7 mouse cellular contexts compared by ENCODE assay signal in genomic region chr12:80816380-80817086, GRCm38 (mm10). TPM values are rescaled to one million over a fixed set of nuclear protein-coding genes. Genes with fewer than 3 reads are reported as not detected.
A peak's percentile ranks its signal among the peaks of the same experiment; 100 is the strongest.
DNase-seq lines count a peak whose midpoint lies in the region; ATAC-seq lines count a peak whose summit lies in the region.

No protein-coding gene starts in this region.

- peak overlapping the region; percentile 65 for H3K27ac ChIP-seq in midbrain, embryonic 10.5 days (replicated peaks)
- no peak overlapping the region for H3K27ac ChIP-seq in midbrain, embryonic 15.5 days
- no peak overlapping the region for H3K27ac ChIP-seq in neural tube, embryonic 12.5 days

- WGBS in midbrain, embryonic 10.5 days = 70% methylated on average over 1 of the region's 1 CpGs
- 21% methylated on average over 1 of the region's 1 CpGs for WGBS in midbrain, embryonic 15.5 days
- WGBS in neural tube, embryonic 12.5 days = 35% methylated on average over 1 of the region's 1 CpGs

- no peaks in the 10 kb centered on the region for H3K9me3 ChIP-seq in midbrain, embryonic 10.5 days (replicated peaks)
- no peaks in the 10 kb centered on the region for H3K9me3 ChIP-seq in midbrain, embryonic 15.5 days
- H3K9me3 ChIP-seq in neural tube, embryonic 12.5 days = no peaks in the 10 kb centered on the region

- H3K4me2 ChIP-seq in midbrain, embryonic 15.5 days = no peak overlapping the region
- H3K4me2 ChIP-seq in neural tube, embryonic 12.5 days (replicated peaks) = no peak overlapping the region

- peak; percentile 18 for DNase-seq in midbrain, embryonic 10.5 days (ENCODE audit: low spot score)
- DNase-seq in cerebellum, adult 9-11 months = peak; percentile 96
- DNase-seq in gastrocnemius, postnatal 10 days = no peak
- DNase-seq in lung, postnatal 25 days (ENCODE audit: low spot score) = no peak

- no peaks in the 10 kb centered on the region for H3K27me3 ChIP-seq in midbrain, embryonic 10.5 days (ENCODE audit: low read depth, poor library complexity, severe bottlenecking)
- no peaks in the 10 kb centered on the region for H3K27me3 ChIP-seq in midbrain, embryonic 15.5 days (replicated peaks)
- no peaks in the 10 kb centered on the region for H3K27me3 ChIP-seq in neural tube, embryonic 12.5 days (replicated peaks)

- no peak overlapping the region for H3K4me3 ChIP-seq in midbrain, embryonic 10.5 days
- no peak overlapping the region for H3K4me3 ChIP-seq in midbrain, embryonic 15.5 days
- H3K4me3 ChIP-seq in neural tube, embryonic 12.5 days = no peak overlapping the region

- ATAC-seq in midbrain, embryonic 15.5 days (replicated peaks) = no peak
- peak; percentile 71 for ATAC-seq in inflammation-experienced regulatory T-cells, adult 6 months
- ATAC-seq in neural tube, embryonic 12.5 days (ENCODE audit: low FRiP score, low read depth) = 0 out of 2 replicates have a peak, but pooled peaks have one; percentile 21

- no peaks in the 10 kb centered on the region for H3K36me3 ChIP-seq in midbrain, embryonic 10.5 days
- no peaks in the 10 kb centered on the region for H3K36me3 ChIP-seq in midbrain, embryonic 15.5 days (replicated peaks)
- H3K36me3 ChIP-seq in neural tube, embryonic 12.5 days = no peaks in the 10 kb centered on the region

- peaks cover 42% of the 10 kb centered on the region for H3K4me1 ChIP-seq in midbrain, embryonic 10.5 days
- peaks cover 8% of the 10 kb centered on the region; the same call in 1 of the 2 replicates for H3K4me1 ChIP-seq in midbrain, embryonic 15.5 days
- peaks cover 26% of the 10 kb centered on the region for H3K4me1 ChIP-seq in neural tube, embryonic 12.5 days

- H3K9ac ChIP-seq in midbrain, embryonic 15.5 days = no peak overlapping the region
- H3K9ac ChIP-seq in neural tube, embryonic 12.5 days = no peak overlapping the region

RNA-seq across cellular contexts. Expression of gene Susd6, which starts 26.2 kb away (rescaled TPM):
- 13.9 and 16.6 TPM in 2 replicates for polyA plus RNA-seq in midbrain, embryonic 10.5 days (2016; fragmentation: Nextera tagmentation; extraction: Ambion mirVana)
- polyA plus RNA-seq in midbrain, embryonic 15.5 days (2015; fragmentation: Nextera tagmentation; extraction: Ambion mirVana) = 13.2 and 13.6 TPM in 2 replicates
- polyA plus RNA-seq in inflammation-experienced regulatory T-cells, adult 6 months (2017; shearing (Covaris generic)) = 10 to 100 TPM; 21.2 to 32.8 (median 26.7) TPM
- polyA plus RNA-seq in neural tube, embryonic 12.5 days (2016; fragmentation: Nextera tagmentation; extraction: Ambion mirVana) = 18.6 and 19.5 TPM in 2 replicates
- 10 to 100 TPM; 28.6 to 29.2 TPM for total RNA-seq in gastrocnemius, postnatal 10 days (2021)

RNA-seq across cellular contexts. Expression of gene Ccdc177, which starts 56.0 kb away (rescaled TPM):
- 2.0 and 2.2 TPM in 2 replicates for polyA plus RNA-seq in midbrain, embryonic 10.5 days (2016; fragmentation: Nextera tagmentation; extraction: Ambion mirVana)
- polyA plus RNA-seq in midbrain, embryonic 15.5 days (2015; fragmentation: Nextera tagmentation; extraction: Ambion mirVana) = 5.9 and 6.6 TPM in 2 replicates
- polyA plus RNA-seq in inflammation-experienced regulatory T-cells, adult 6 months (2017; shearing (Covaris generic)) = not detected
- 4.2 and 4.7 TPM in 2 replicates for polyA plus RNA-seq in neural tube, embryonic 12.5 days (2016; fragmentation: Nextera tagmentation; extraction: Ambion mirVana)
- under 1 TPM; 0.07 to 0.09 TPM for total RNA-seq in gastrocnemius, postnatal 10 days (2021)

Comparison
In these comparisons a context has a peak if more than half of its experiments do, and no peak if none do; other contexts are left out.
1. DNase-seq: peak in midbrain, embryonic 10.5 days (single experiment) and cerebellum, adult 9-11 months (single experiment); none in gastrocnemius, postnatal 10 days (single experiment) and lung, postnatal 25 days (single experiment).